Mouse (Mus musculus) cerebellum, adult 2 months (tissue): ENCODE data around the gene Gm47841.

ENCODE experiments used
- CTCF ChIP-seq: fragments of 200-500 bp; IDR thresholded peaks from 2 replicates; pipeline ENCODE4 v1.5.1; 2011; ENCODE audit warnings: low read depth, mild to moderate bottlenecking, control low read depth, low read length, moderate library complexity, borderline replicate concordance; ENCODE audit not compliant: insufficient read depth
- POLR2A ChIP-seq: fragments of 200-500 bp; IDR thresholded peaks from 2 replicates; pipeline ENCODE4 v1.6.1; 2011; ENCODE audit warnings: low read length, control low read depth, borderline replicate concordance; ENCODE audit not compliant: insufficient read depth

DNA sequence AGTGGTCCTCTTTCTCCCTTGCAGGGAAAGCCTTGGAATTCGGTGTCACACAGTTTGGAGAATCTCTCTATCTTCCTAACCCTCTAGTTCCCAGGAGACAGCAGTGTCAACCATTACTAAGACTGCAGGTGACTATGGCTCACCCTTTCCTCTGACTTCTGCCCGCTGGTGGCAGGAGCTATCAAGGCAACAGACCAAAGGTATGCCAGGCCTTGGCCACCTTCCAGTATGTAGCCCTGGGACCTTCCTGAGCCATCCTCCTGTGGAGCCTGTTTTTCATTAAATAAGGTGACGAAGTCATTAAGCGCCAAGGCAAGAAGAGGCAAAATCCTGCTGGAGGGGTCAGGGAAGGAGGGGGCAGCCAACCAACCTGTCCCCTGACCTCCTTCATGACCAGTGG, 28.0 kb upstream of the Gm47841 start:
- TF ChIP-seq CTCF (no peak), POLR2A (no peak)
